Mouse (Mus musculus) spleen, embryonic (tissue): Measurements from ENCODE around the gene Adam12.

Experiments used
- CTCF ChIA-PET: fragments of 350-600 bp; sonication (Branson Sonifier 250); formaldehyde crosslinking; loops from one replicate; lab custom pipeline; 2022; lab: Charles Lee

Gene Adam12

GRCm38 (mm10) chr7:134231378-134232346 is at the start of gene Adam12:
Gene Adam12 (minus strand): TSS chr7:134232146.
- CTCF ChIA-PET = no interaction called here

GRCm38 (mm10) chr7:134272956-134273355 is 41.0 kb upstream of the Adam12 start:
- CTCF ChIA-PET = no interaction called here

GRCm38 (mm10) chr7:134272421-134272820 is 40.5 kb upstream of the Adam12 start:
- CTCF ChIA-PET = no interaction called here

GRCm38 (mm10) chr7:134265783-134266182 is 33.8 kb upstream of the Adam12 start:
- CTCF ChIA-PET = no interaction called here

- CTCF ChIA-PET = no interaction called here
Observed at GRCm38 (mm10) chr7:134263146-134263906, 31.4 kb upstream of the Adam12 start.

GRCm38 (mm10) chr7:134261003-134261701 is 29.2 kb upstream of the Adam12 start:
- CTCF ChIA-PET = interaction anchor here (0.7 kb wide), 1 partner anchor 823 kb away, joined by 3 read pairs; no protein-coding TSS in a partner anchor

GRCm38 (mm10) chr7:134250273-134250870 is 18.4 kb upstream of the Adam12 start:
- CTCF ChIA-PET = no interaction called here

GRCm38 (mm10) chr7:134248041-134248440 is 16.1 kb upstream of the Adam12 start:
- CTCF ChIA-PET = no interaction called here

- CTCF ChIA-PET = no interaction called here
Observed at GRCm38 (mm10) chr7:134246624-134247023, 14.7 kb upstream of the Adam12 start.

GRCm38 (mm10) chr7:134242773-134243172 is 10.8 kb upstream of the Adam12 start:
- CTCF ChIA-PET = no interaction called here

- CTCF ChIA-PET = no interaction called here
Observed at GRCm38 (mm10) chr7:134241212-134241611, 9.3 kb upstream of the Adam12 start.

GRCm38 (mm10) chr7:134240579-134240978 is 8.6 kb upstream of the Adam12 start:
- CTCF ChIA-PET = no interaction called here

GRCm38 (mm10) chr7:134238863-134239262 is 6.9 kb upstream of the Adam12 start:
- CTCF ChIA-PET = no interaction called here

GRCm38 (mm10) chr7:134237356-134237755 is 5.4 kb upstream of the Adam12 start:
- CTCF ChIA-PET = no interaction called here

GRCm38 (mm10) chr7:134236727-134237126 is 4.8 kb upstream of the Adam12 start:
- CTCF ChIA-PET = no interaction called here

GRCm38 (mm10) chr7:134235552-134235951 is 3.6 kb upstream of the Adam12 start:
- CTCF ChIA-PET = no interaction called here

- CTCF ChIA-PET = no interaction called here
Observed at GRCm38 (mm10) chr7:134230708-134231107, 1.2 kb downstream of the Adam12 start.

GRCm38 (mm10) chr7:134229899-134230298 is 2.0 kb downstream of the Adam12 start:
- CTCF ChIA-PET = no interaction called here

- CTCF ChIA-PET = no interaction called here
Observed at GRCm38 (mm10) chr7:134227773-134228455, 4.0 kb downstream of the Adam12 start.

- CTCF ChIA-PET = no interaction called here
Observed at GRCm38 (mm10) chr7:134227101-134227500, 4.8 kb downstream of the Adam12 start.

- CTCF ChIA-PET = no interaction called here
Observed at GRCm38 (mm10) chr7:134226231-134226630, 5.7 kb downstream of the Adam12 start.
